Mouse (Mus musculus): ENCODE measurements around the gene Nxnl1. TPM values are rescaled to one million over a fixed set of nuclear protein-coding genes. Genes with fewer than 3 reads are reported as not detected.
"Not testable (repeated sequence)": the region's sequence is repeated elsewhere in the genome, so short reads cannot be mapped to it uniquely, and the experiment has no call there.

The Nxnl1 gene
- polyA plus RNA-seq, 1 experiment from 2014 or later, result not detected

GRCm38 (mm10) chr8:71537028-71537867 lies 29.2 kb downstream of the Nxnl1 start, which contains the start of gene Bst2:
Bst2 (minus strand) TSS chr8:71537456.
- H3K27ac ChIP-seq, result peak within 1 kb of the TSS; percentile 77
- peak; percentile 94 for DNase-seq (ENCODE audit: low spot score)
- WGBS, result 2% methylated on average over 37 of the region's 37 CpGs
- peaks cover 27% of the 10 kb centered on the region for H3K4me1 ChIP-seq
- H3K9me3 ChIP-seq, result no peaks in the 10 kb centered on the region
- H3K36me3 ChIP-seq, result no peaks in the 10 kb centered on the region
- peaks cover 17% of the 10 kb centered on the region for H3K27me3 ChIP-seq (ENCODE audit: insufficient read depth, poor library complexity, severe bottlenecking)
- H3K4me3 ChIP-seq, result peak within 1 kb of the TSS; percentile 64

GRCm38 (mm10) chr8:71535663-71536062 lies 30.7 kb downstream of the Nxnl1 start:
- no peaks in the 10 kb centered on the region for H3K36me3 ChIP-seq

GRCm38 (mm10) chr8:71534263-71534810 lies 32.1 kb downstream of the Nxnl1 start:
- Histone ChIP-seq H3K27me3 (ENCODE audit: insufficient read depth, poor library complexity, severe bottlenecking) (peaks cover 17% of the 10 kb centered on the region), H3K36me3 (no peaks in the 10 kb centered on the region), H3K27ac (no peak overlapping the region), H3K4me3 (no peak overlapping the region), H3K4me1 (peaks cover 27% of the 10 kb centered on the region), H3K9me3 (no peaks in the 10 kb centered on the region)
- 40% methylated on average over 3 of the region's 3 CpGs for WGBS
- DNase-seq (ENCODE audit: low spot score), result no peak

More at GRCm38 (mm10) chr8:71535663-71536062, 30.7 kb downstream of the Nxnl1 start:
- 54% methylated on average over 5 of the region's 5 CpGs for WGBS
- no peak overlapping the region for H3K27ac ChIP-seq
- peaks cover 17% of the 10 kb centered on the region for H3K27me3 ChIP-seq (ENCODE audit: insufficient read depth, poor library complexity, severe bottlenecking)
- no peak overlapping the region for H3K4me3 ChIP-seq
- no peaks in the 10 kb centered on the region for H3K9me3 ChIP-seq
- no peak for DNase-seq (ENCODE audit: low spot score)
- H3K4me1 ChIP-seq, result peaks cover 27% of the 10 kb centered on the region

DNA sequence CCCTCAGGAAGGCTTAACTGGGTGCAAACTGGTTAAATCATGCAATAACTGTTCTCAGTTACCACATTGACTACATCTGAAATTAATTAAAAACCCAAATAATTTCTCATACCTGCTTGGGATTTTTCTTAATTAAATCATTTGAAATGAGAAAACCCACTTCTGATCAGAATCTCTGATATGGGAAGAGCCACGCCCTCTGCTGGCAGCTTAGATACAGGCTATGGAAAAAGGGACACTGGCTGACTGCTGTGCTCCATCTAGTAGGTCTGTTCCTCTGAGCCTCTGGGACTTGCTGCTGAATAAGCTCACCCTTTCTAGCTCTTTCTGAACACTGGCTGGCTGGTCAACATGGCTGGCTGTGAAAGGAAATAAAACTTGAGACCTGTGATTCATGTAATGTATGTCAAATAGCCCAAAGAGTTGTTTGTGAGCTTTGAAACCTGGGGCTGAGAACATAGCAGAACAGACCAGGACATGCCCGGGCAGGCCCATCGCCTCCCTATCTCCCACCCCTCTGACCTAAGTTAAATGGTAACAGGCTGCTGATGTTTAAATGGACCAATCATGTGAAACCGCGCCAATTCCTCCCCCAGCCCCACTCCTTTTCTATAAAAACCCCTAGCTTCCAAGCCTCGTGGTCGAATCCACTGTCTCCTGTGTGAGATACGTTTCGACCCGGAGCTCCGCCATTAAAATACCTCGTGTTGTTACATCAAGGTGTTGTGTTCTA lies 35.5 kb downstream of the Nxnl1 start:
- H3K36me3 ChIP-seq; H3K27ac ChIP-seq; DNase-seq (ENCODE audit: low spot score); H3K9me3 ChIP-seq; H3K4me3 ChIP-seq: not testable (repeated sequence)
- 70% methylated on average over 6 of the region's 12 CpGs for WGBS
- Histone ChIP-seq H3K4me1 (peaks cover 36% of the 10 kb centered on the region), H3K27me3 (ENCODE audit: insufficient read depth, poor library complexity, severe bottlenecking) (peaks cover 23% of the 10 kb centered on the region)

DNA sequence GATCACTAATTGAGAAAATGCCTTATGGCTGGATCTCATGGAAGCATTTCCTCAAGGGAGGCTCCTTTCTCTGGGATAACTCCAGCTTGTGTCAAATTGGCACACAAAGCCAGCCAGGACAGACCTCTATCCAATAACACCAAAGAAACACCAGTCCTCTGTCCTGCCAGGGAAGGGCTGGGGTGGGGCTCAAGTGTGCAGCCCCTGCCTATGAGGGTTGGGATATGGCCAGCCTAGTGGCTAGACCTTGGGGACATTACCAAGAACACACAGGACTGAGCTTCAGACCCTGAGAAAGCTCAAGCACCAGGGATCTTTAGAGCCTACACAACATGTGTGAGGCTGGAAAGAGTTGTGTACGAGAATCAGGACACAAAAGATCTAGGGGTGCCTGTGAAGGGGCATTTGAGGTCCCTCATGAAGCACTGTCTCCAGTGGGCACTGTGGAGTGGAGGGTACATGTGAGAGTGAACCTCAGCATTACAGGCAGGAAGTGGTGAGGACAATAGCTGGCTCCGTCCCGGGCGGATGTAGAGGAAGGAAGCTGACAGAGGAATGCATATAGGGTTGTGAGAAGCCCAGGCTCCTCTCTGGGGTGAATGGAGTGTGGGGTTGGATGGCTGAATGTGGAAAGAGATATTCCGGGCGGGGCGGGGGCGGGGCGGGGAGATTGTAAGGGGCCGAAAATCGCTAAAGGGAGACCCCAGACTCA lies 37.9 kb downstream of the Nxnl1 start:
- WGBS, result 66% methylated on average over 11 of the region's 11 CpGs
- Histone ChIP-seq H3K4me3 (0 out of 2 replicates have a peak overlapping the region, but pooled peaks have one; percentile 1), H3K27me3 (ENCODE audit: insufficient read depth, poor library complexity, severe bottlenecking) (peaks cover 40% of the 10 kb centered on the region), H3K27ac (peak overlapping the region; percentile 82), H3K9me3 (no peaks in the 10 kb centered on the region), H3K4me1 (peaks cover 37% of the 10 kb centered on the region), H3K36me3 (no peaks in the 10 kb centered on the region)
- DNase-seq (ENCODE audit: low spot score), result no peak

DNA sequence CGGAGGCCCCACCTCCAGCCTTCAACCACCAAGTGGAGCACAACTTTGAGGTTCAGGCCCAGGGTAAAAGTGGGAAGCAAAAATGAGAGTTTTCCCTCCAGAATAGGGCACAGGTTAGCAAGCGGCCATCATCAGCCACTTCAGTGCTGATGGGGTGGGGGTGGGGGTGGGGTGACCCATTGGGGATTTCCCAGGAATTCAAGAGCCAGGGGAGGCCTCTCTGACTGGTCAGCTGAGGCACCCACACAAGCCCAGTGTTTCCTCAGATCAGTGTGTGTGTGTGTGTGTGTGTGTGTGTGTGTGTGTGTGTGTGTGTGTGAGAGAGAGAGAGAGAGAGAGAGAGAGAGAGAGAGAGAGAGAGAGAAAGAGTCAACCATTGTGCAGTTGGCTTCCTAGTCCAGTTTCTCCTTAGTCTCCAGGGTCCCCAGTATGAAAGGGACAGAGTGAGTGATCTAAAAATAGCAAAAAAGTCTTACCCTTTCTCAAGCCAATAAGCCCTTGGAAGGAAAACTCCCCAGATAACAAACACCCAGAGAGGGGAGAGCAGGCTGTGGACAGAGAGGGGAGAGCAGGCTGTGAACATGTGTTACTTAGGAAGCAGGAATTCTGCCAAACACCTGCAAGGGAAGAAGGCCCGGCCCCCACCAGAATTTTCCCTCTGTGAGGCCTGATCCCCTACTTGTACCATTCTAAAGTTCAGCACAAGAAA lies 39.1 kb downstream of the Nxnl1 start:
- peaks cover 40% of the 10 kb centered on the region for H3K4me1 ChIP-seq
- H3K27ac ChIP-seq, result peak overlapping the region; percentile 72
- DNase-seq (ENCODE audit: low spot score), result no peak
- H3K9me3 ChIP-seq, result no peaks in the 10 kb centered on the region
- H3K4me3 ChIP-seq, result no peak overlapping the region
- peaks cover 49% of the 10 kb centered on the region for H3K27me3 ChIP-seq (ENCODE audit: insufficient read depth, poor library complexity, severe bottlenecking)
- no peaks in the 10 kb centered on the region for H3K36me3 ChIP-seq
- 29% methylated on average over 3 of the region's 3 CpGs for WGBS

DNA sequence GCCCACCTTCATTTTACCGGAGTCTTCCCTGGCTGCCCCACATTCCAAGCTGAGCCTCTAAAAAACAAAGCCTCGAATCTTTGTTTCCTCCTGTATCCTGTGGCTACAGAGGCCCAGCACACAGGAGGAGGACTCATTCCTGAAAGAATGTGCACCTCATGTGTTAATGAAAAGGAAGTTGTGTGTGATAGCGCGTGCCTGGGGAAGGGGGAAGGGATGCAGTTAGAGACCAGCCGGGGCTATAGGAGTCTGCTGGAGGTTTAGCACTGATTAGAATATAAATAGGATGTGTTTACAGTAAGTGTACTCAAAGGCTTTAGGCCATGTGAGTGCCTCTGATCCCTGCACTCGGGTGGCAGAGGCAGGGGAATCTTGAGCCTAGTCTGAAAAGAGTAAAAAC lies 40.1 kb downstream of the Nxnl1 start:
- no peak overlapping the region for H3K4me3 ChIP-seq
- 4% methylated on average over 6 of the region's 6 CpGs for WGBS
- no peaks in the 10 kb centered on the region for H3K9me3 ChIP-seq
- peaks cover 50% of the 10 kb centered on the region for H3K4me1 ChIP-seq
- no peak for DNase-seq (ENCODE audit: low spot score)
- H3K27ac ChIP-seq, result peak overlapping the region; percentile 84
- H3K27me3 ChIP-seq (ENCODE audit: insufficient read depth, poor library complexity, severe bottlenecking), result peaks cover 51% of the 10 kb centered on the region
- H3K36me3 ChIP-seq, result no peaks in the 10 kb centered on the region

DNA sequence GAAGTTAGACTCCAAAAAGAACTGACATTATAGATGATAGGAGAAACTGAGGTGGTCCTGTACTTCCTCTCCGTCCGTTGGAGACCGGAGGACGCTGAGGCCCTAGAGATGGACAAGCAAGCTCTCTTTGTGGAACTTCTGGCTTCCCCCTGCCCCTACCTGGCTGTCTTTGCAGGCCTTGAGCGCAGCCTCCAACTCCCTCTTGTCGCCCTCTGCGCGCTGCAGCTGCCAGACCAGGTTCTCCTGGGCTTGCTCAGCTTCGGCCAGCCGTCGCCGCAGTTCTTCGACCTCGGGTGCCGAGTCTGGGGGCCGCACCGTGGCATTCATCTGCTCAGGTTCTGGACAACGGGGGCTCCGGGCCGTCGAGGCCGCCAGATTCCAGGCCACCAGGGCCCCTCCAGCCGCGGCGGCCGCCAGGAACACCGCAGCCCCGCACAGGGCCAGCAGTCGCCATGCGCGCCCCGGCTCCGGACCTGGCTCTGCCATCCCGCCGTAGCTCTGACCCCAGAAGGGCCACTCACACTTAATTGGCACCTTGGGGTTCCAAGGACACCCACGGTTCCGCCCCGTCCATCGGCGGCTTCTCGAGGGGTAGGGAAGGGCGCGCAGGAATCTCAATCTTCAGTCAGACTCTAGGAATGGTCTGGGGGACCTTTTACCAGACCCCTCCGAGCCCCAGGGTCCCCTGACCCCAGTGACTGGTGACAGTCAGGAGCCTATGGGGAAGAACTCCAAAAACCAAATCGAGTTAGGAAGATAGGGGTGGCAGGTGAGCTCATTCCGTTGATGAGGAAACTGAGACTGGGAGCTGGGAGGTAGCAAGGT lies 41.0 kb downstream of the Nxnl1 start, which contains the start of gene Ccdc194:
TSS of gene Ccdc194 (minus strand) at position 486 of the 825 bp plus-strand sequence.
- Histone ChIP-seq H3K4me1 (peaks cover 52% of the 10 kb centered on the region), H3K36me3 (no peaks in the 10 kb centered on the region), H3K27me3 (ENCODE audit: insufficient read depth, poor library complexity, severe bottlenecking) (peaks cover 55% of the 10 kb centered on the region), H3K27ac (peak within 1 kb of the TSS; percentile 84), H3K9me3 (no peaks in the 10 kb centered on the region), H3K4me3 (peak within 1 kb of the TSS; percentile 54)
- WGBS, result 6% methylated on average over 46 of the region's 46 CpGs
- DNase-seq (ENCODE audit: low spot score), result no peak

GRCm38 (mm10) chr8:71521634-71522033 lies 44.8 kb downstream of the Nxnl1 start:
- H3K27me3 ChIP-seq (ENCODE audit: insufficient read depth, poor library complexity, severe bottlenecking), result peaks cover 45% of the 10 kb centered on the region
- H3K9me3 ChIP-seq, result no peaks in the 10 kb centered on the region
- peaks cover 42% of the 10 kb centered on the region for H3K4me1 ChIP-seq
- peak overlapping the region; percentile 22; the same call in 1 of the 2 replicates for H3K27ac ChIP-seq
- WGBS, result 6% methylated on average over 17 of the region's 17 CpGs
- no peaks in the 10 kb centered on the region for H3K36me3 ChIP-seq
- peak; percentile 96 for DNase-seq (ENCODE audit: low spot score)
- H3K4me3 ChIP-seq, result peak overlapping the region; percentile 27; the same call in 1 of the 2 replicates

- not testable (repeated sequence) for H3K9me3 ChIP-seq; DNase-seq (ENCODE audit: low spot score); H3K27ac ChIP-seq; H3K4me3 ChIP-seq; H3K36me3 ChIP-seq
- Histone ChIP-seq H3K27me3 (ENCODE audit: insufficient read depth, poor library complexity, severe bottlenecking) (peaks cover 21% of the 10 kb centered on the region; the same call in 1 of the 2 replicates), H3K4me1 (peaks cover 27% of the 10 kb centered on the region)
- 41% methylated on average over 10 of the region's 10 CpGs for WGBS
These were observed 47.2 kb downstream of the Nxnl1 start for GRCm38 (mm10) chr8:71519037-71519825.

DNA sequence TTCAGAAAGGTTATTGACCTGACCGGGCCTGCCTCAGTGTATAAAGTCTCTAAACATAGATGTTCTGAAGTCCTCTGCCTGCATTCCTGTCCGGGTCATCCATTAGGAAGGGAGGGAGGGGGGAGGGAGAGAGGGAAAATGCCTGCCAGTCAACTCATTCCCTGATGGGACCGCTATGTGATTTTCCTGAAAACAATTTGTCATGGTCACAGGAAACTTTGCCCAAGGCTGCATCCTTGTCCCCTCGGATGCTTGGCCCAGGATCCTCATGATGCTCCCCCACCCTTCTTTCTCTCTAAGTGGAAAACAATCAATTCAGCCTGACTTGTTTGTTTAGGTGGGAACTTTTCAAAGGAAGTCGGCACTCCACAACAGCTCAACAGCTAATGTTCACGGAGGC lies 49.6 kb downstream of the Nxnl1 start:
- peaks cover 28% of the 10 kb centered on the region for H3K4me1 ChIP-seq
- no peaks in the 10 kb centered on the region for H3K9me3 ChIP-seq
- 14% methylated on average over 6 of the region's 6 CpGs for WGBS
- H3K4me3 ChIP-seq, result no peak overlapping the region
- DNase-seq (ENCODE audit: low spot score), result no peak
- H3K27me3 ChIP-seq (ENCODE audit: insufficient read depth, poor library complexity, severe bottlenecking), result 0 out of 2 replicates have a peak, but pooled peaks cover 9% of the 10 kb centered on the region
- H3K36me3 ChIP-seq, result no peaks in the 10 kb centered on the region
- peak overlapping the region; percentile 38; the same call in 1 of the 2 replicates for H3K27ac ChIP-seq
